Mouse (Mus musculus): Measurements from ENCODE around the gene Gm11758. TPM values are rescaled to one million over a fixed set of nuclear protein-coding genes. Genes with fewer than 3 reads are reported as not detected.
"Not testable (repeated sequence)": the region's sequence is repeated elsewhere in the genome, so short reads cannot be mapped to it uniquely, and the experiment has no call there.

Gm11758 gene
- polyA plus RNA-seq (2015; fragmentation: Nextera tagmentation; extraction: Ambion mirVana) = not detected in 2 replicates

GRCm38 (mm10) chr4:73876166-73876565, at the start of gene Gm11758:
Gm11758 (minus strand) TSS chr4:73876266.
- H3K9me3 ChIP-seq; H3K27me3 ChIP-seq (replicated peaks); H3K9ac ChIP-seq; H3K36me3 ChIP-seq; ATAC-seq (ENCODE audit: extremely low read depth, insufficient number of reproducible peaks, low FRiP score, low TSS enrichment); H3K4me1 ChIP-seq; H3K4me3 ChIP-seq; H3K27ac ChIP-seq (replicated peaks); H3K4me2 ChIP-seq: not testable (repeated sequence)
- no CpG with 5 or more reads among the region's 4 CpGs for WGBS

- not testable (repeated sequence) for H3K9me3 ChIP-seq; H3K9ac ChIP-seq; H3K4me1 ChIP-seq; ATAC-seq (ENCODE audit: extremely low read depth, insufficient number of reproducible peaks, low FRiP score, low TSS enrichment); H3K27ac ChIP-seq (replicated peaks); H3K27me3 ChIP-seq (replicated peaks); H3K4me2 ChIP-seq; H3K4me3 ChIP-seq; H3K36me3 ChIP-seq
- 77% methylated on average over 6 of the region's 6 CpGs for WGBS
Measured at GRCm38 (mm10) chr4:73920660-73921059, 44.6 kb upstream of the Gm11758 start, which contains the start of gene Gm11756. Gm11756 (minus strand) TSS chr4:73920760.

GRCm38 (mm10) chr4:73905853-73906252, 29.8 kb upstream of the Gm11758 start, which contains the start of gene Gm13871:
Gm13871 (minus strand) TSS chr4:73905953.
- not testable (repeated sequence) for H3K4me1 ChIP-seq; H3K27me3 ChIP-seq (replicated peaks); H3K9me3 ChIP-seq; H3K9ac ChIP-seq; H3K4me2 ChIP-seq; H3K36me3 ChIP-seq; H3K4me3 ChIP-seq; ATAC-seq (ENCODE audit: extremely low read depth, insufficient number of reproducible peaks, low FRiP score, low TSS enrichment); H3K27ac ChIP-seq (replicated peaks)
- WGBS = no CpG with 5 or more reads among the region's 4 CpGs

- ATAC-seq (ENCODE audit: extremely low read depth, insufficient number of reproducible peaks, low FRiP score, low TSS enrichment); H3K4me1 ChIP-seq: not testable (repeated sequence)
- WGBS = no CpG with 5 or more reads among the region's 4 CpGs
Measured at GRCm38 (mm10) chr4:73891012-73891411, 14.9 kb upstream of the Gm11758 start, which contains the start of gene Gm11757. Gm11757 (minus strand) TSS chr4:73891112.

GRCm38 (mm10) chr4:73826587-73826986, 49.5 kb downstream of the Gm11758 start:
- H3K36me3 ChIP-seq = no peaks in the 10 kb centered on the region
- ATAC-seq (ENCODE audit: extremely low read depth, insufficient number of reproducible peaks, low FRiP score, low TSS enrichment) = no peak
- H3K27me3 ChIP-seq (replicated peaks) = no peaks in the 10 kb centered on the region
- WGBS = 74% methylated on average over 3 of the region's 3 CpGs
- no peaks in the 10 kb centered on the region for H3K4me1 ChIP-seq
- no peak overlapping the region for H3K27ac ChIP-seq (replicated peaks)
- H3K4me3 ChIP-seq = no peak overlapping the region
- 0 out of 2 replicates have a peak, but pooled peaks cover 2% of the 10 kb centered on the region for H3K9me3 ChIP-seq
- H3K4me2 ChIP-seq = no peak overlapping the region
- H3K9ac ChIP-seq = no peak overlapping the region

More at GRCm38 (mm10) chr4:73891012-73891411, 14.9 kb upstream of the Gm11758 start, which contains the start of gene Gm11757:
- not testable (repeated sequence) for H3K9ac ChIP-seq; H3K36me3 ChIP-seq; H3K27ac ChIP-seq (replicated peaks); H3K4me3 ChIP-seq; H3K27me3 ChIP-seq (replicated peaks); H3K4me2 ChIP-seq; H3K9me3 ChIP-seq

Other genes starting within 250 kb of the Gm11758 start
- gene Gm11236, start 238.1 kb downstream of the Gm11758 start, polyA plus RNA-seq (2015; fragmentation: Nextera tagmentation; extraction: Ambion mirVana) = not detected in 2 replicates
- gene Gm11239, start 207.9 kb downstream of the Gm11758 start, polyA plus RNA-seq (2015; fragmentation: Nextera tagmentation; extraction: Ambion mirVana) = not detected in 2 replicates
- not detected in 2 replicates for gene Gm428, start 192.8 kb downstream of the Gm11758 start, polyA plus RNA-seq (2015; fragmentation: Nextera tagmentation; extraction: Ambion mirVana)
- 0.48 and 0.50 TPM in 2 replicates for gene Rasef, start 85.3 kb downstream of the Gm11758 start, polyA plus RNA-seq (2015; fragmentation: Nextera tagmentation; extraction: Ambion mirVana)
- gene Gm11757, start 14.8 kb upstream of the Gm11758 start, polyA plus RNA-seq (2015; fragmentation: Nextera tagmentation; extraction: Ambion mirVana) = not detected in 2 replicates
- not detected in 2 replicates for gene Gm13871, start 29.7 kb upstream of the Gm11758 start, polyA plus RNA-seq (2015; fragmentation: Nextera tagmentation; extraction: Ambion mirVana)
- gene Gm11756, start 44.5 kb upstream of the Gm11758 start, polyA plus RNA-seq (2015; fragmentation: Nextera tagmentation; extraction: Ambion mirVana) = not detected in 2 replicates
- gene 2310002L09Rik, start 74.6 kb upstream of the Gm11758 start, polyA plus RNA-seq (2015; fragmentation: Nextera tagmentation; extraction: Ambion mirVana) = 0.59 and 0.82 TPM in 2 replicates
- gene Frmd3, start 137.2 kb upstream of the Gm11758 start, polyA plus RNA-seq (2015; fragmentation: Nextera tagmentation; extraction: Ambion mirVana) = 0.20 and 0.51 TPM in 2 replicates